Mouse (Mus musculus) bone marrow, adult 2 months (tissue): ENCODE measurements around the gene Cavin1. TPM values are rescaled to one million over a fixed set of nuclear protein-coding genes. Genes with fewer than 3 reads are reported as not detected.

Experiments used
- H3K27ac ChIP-seq: fragments of 200-500 bp; 2 replicates; pipeline ENCODE4 v1.5.1; 2012; ENCODE audit warnings: low read depth, mild to moderate bottlenecking, control low read depth, inconsistent platforms, low read length; ENCODE audit not compliant: control insufficient read depth, poor library complexity, insufficient read depth
- H3K4me1 ChIP-seq: fragments of 200-500 bp; 2 replicates; pipeline ENCODE4 v1.6.1; 2011; ENCODE audit warnings: low read length; ENCODE audit not compliant: control insufficient read depth, insufficient read depth
- H3K4me3 ChIP-seq: fragments of 200-500 bp; replicated peaks from 2 replicates; pipeline ENCODE3; 2011; ENCODE audit warnings: mild to moderate bottlenecking, low read depth, low read length, control low read depth; ENCODE audit not compliant: control insufficient read depth
- CTCF ChIP-seq: fragments of 200-500 bp; IDR thresholded peaks from 2 replicates; pipeline ENCODE4 v1.5.1; 2011; ENCODE audit warnings: low read length, control low read depth; ENCODE audit not compliant: control insufficient read depth, insufficient read depth
- POLR2A ChIP-seq: fragments of 200-500 bp; IDR thresholded peaks from 2 replicates; pipeline ENCODE4 v1.6.1; 2011; ENCODE audit warnings: low read depth, mild to moderate bottlenecking, control low read depth, low read length, borderline replicate concordance; ENCODE audit not compliant: control insufficient read depth
- WGBS: fragments of 180-500 bp; shearing (Covaris S2); methylation state at CpG from one replicate; pipeline ENCODE4 v1.1.7; 2018; 5-methylcytosine and 5-hydroxymethylcytosine counted together
- polyA plus RNA-seq: library from polyadenylated mRNA; stranded (reverse); fragments of >200 nt; gene quantifications from 2 replicates; pipeline ENCODE4 v1.2.4, GENCODE M21; 2011; ENCODE audit warnings: low replicate concordance; ENCODE audit not compliant: missing spikeins, insufficient read depth, insufficient read length

The Cavin1 gene
- polyA plus RNA-seq, 1 experiment = 71.2 TPM

GRCm38 (mm10) chr11:100999254-100999653 lies 28.6 kb upstream of the Cavin1 start:
- WGBS = 73% methylated on average over 3 of the region's 3 CpGs
- Histone ChIP-seq H3K4me1 (peaks cover 5% of the 10 kb centered on the region; the same call in 1 of the 2 replicates), H3K4me3 (no peak overlapping the region), H3K27ac (no peak overlapping the region)
- TF ChIP-seq POLR2A = no peak
- TF ChIP-seq CTCF = no peak

- 84% methylated on average over 2 of the region's 2 CpGs for WGBS
- TF ChIP-seq CTCF = no peak
- TF ChIP-seq POLR2A = no peak
- H3K4me1 ChIP-seq = peaks cover 5% of the 10 kb centered on the region; the same call in 1 of the 2 replicates
- H3K27ac ChIP-seq = no peak overlapping the region
- H3K4me3 ChIP-seq = no peak overlapping the region
Measured at GRCm38 (mm10) chr11:100998836-100999235, 28.1 kb upstream of the Cavin1 start.

GRCm38 (mm10) chr11:100996501-100996900 lies 25.8 kb upstream of the Cavin1 start:
- Histone ChIP-seq H3K4me1 (peaks cover 7% of the 10 kb centered on the region; the same call in 1 of the 2 replicates), H3K4me3 (no peak overlapping the region), H3K27ac (no peak overlapping the region)
- no peak for TF ChIP-seq POLR2A
- TF ChIP-seq CTCF = no peak
- WGBS = 70% methylated on average over 4 of the region's 4 CpGs

- Histone ChIP-seq H3K4me1 (peaks cover 2% of the 10 kb centered on the region; the same call in 1 of the 2 replicates), H3K4me3 (no peak overlapping the region), H3K27ac (no peak overlapping the region)
- 41% methylated on average over 5 of the region's 5 CpGs for WGBS
- no peak for TF ChIP-seq POLR2A
- TF ChIP-seq CTCF = no peak
Measured at GRCm38 (mm10) chr11:100994655-100995054, 24.0 kb upstream of the Cavin1 start.

- Histone ChIP-seq H3K27ac (no peak overlapping the region), H3K4me1 (peaks cover 2% of the 10 kb centered on the region; the same call in 1 of the 2 replicates), H3K4me3 (no peak overlapping the region)
- TF ChIP-seq POLR2A = no peak
- TF ChIP-seq CTCF = no peak
- WGBS = 31% methylated on average over 9 of the region's 9 CpGs
Measured at GRCm38 (mm10) chr11:100994233-100994632, 23.5 kb upstream of the Cavin1 start.

- no peak overlapping the region for H3K4me3 ChIP-seq
- H3K4me1 ChIP-seq = peaks cover 2% of the 10 kb centered on the region; the same call in 1 of the 2 replicates
- 44% methylated on average over 2 of the region's 2 CpGs for WGBS
- H3K27ac ChIP-seq = no peak overlapping the region
- TF ChIP-seq CTCF (no peak), POLR2A (no peak)
Measured at GRCm38 (mm10) chr11:100993437-100993836, 22.8 kb upstream of the Cavin1 start.

GRCm38 (mm10) chr11:100991027-100991534 lies 20.4 kb upstream of the Cavin1 start:
- TF ChIP-seq CTCF = no peak
- no peak for TF ChIP-seq POLR2A
- WGBS = 59% methylated on average over 6 of the region's 6 CpGs
- H3K4me1 ChIP-seq = peaks cover 2% of the 10 kb centered on the region; the same call in 1 of the 2 replicates
- H3K27ac ChIP-seq = no peak overlapping the region
- H3K4me3 ChIP-seq = no peak overlapping the region

- Histone ChIP-seq H3K27ac (no peak overlapping the region), H3K4me3 (no peak overlapping the region), H3K4me1 (peaks cover 2% of the 10 kb centered on the region; the same call in 1 of the 2 replicates)
- TF ChIP-seq CTCF = no peak
- TF ChIP-seq POLR2A = no peak
- 52% methylated on average over 2 of the region's 2 CpGs for WGBS
Measured at GRCm38 (mm10) chr11:100989666-100990065, 19.0 kb upstream of the Cavin1 start.
